Mouse (Mus musculus) olfactory bulb, adult 2 months (tissue): ENCODE results near the gene Dennd5b.

ENCODE experiments used
- CTCF ChIP-seq: fragments of 200-500 bp; IDR thresholded peaks from 2 replicates; pipeline ENCODE4 v1.5.1; 2012; ENCODE audit warnings: low read depth, mild to moderate bottlenecking, low read length, moderate library complexity; ENCODE audit not compliant: insufficient read depth
- POLR2A ChIP-seq: fragments of 200-500 bp; IDR thresholded peaks from 2 replicates; pipeline ENCODE4 v1.6.1; 2012; ENCODE audit warnings: mild to moderate bottlenecking, low read depth, low read length, moderate library complexity; ENCODE audit not compliant: insufficient read depth

DNA sequence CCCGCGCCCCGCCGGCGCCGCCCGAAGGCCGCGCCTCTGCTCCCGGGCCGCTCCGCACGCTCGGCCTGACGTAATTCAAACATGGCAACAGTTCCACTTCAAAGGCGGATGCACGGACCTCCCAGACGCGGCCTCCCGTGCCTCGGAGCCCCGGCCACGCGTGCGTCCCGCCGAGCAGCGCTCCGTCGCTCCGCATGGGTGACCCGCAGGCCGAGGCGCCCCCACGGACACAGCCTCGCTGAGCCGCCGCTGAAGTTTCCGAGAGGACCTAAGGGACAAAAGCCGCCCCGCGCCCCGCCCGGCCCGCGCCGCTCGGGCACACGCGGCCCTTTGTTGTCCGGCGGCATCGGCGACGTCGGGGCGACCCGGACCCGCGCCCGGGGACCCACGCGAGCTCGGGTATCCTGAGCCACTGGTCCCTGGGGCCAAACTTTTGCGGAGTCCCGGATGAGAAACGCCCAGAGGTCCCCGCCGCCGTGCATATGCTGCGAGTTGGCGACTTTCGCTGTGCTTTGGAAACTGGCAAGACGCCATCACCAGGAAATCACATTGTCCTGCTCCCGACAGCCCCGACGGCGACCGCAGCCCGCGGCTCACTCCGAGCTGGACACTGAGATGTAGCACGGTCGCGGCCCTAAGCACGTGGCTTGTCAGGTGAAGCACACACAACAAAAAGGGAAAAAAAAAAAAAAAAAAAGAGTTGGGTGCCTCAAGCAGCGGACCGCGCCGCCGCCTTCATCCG is 156.5 kb downstream of the Dennd5b start:
- no peak for TF ChIP-seq CTCF
- TF ChIP-seq POLR2A: no peak
